Mouse (Mus musculus) ES-CJ7 (cell line): ENCODE data around the gene Cerkl.

Experiments
- DNase-seq: peaks from one replicate; pipeline ENCODE4 v3.0.0; 2011; ENCODE audit warnings: low read depth, low spot score

Cerkl gene

DNA sequence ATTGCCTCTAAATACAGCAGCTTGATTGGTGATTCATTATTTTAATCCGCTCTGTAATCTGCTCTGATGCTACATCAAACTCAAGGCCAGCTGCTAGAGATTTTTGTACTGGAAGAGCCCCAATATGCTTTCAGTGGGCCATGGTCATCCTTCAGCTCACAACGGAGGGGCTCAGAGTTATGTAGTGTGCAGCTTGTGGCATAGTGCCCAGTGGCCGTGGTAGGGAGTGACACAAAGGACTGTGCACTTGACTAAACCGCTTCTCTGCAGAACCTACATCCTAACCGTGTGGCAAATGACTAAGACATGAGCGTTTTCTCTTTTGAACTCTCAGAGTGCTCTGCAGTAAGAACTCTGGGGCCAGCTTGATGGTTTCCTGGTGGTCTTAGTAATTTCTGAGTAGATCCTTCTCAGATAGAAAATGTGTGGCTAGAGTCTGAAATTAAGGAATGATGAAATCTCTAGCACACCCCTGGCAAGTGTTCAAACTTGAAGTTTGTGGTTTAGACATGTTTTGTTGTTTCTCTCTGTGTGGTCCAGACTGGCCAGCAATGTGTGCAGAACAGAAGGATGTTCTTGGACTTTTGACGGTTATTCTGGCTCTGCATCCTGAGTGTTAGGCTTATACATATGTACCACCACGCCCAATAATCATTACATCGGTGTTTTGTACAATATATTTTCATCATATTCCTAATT lies 140.3 kb downstream of the Cerkl start:
- no peak for DNase-seq

DNA sequence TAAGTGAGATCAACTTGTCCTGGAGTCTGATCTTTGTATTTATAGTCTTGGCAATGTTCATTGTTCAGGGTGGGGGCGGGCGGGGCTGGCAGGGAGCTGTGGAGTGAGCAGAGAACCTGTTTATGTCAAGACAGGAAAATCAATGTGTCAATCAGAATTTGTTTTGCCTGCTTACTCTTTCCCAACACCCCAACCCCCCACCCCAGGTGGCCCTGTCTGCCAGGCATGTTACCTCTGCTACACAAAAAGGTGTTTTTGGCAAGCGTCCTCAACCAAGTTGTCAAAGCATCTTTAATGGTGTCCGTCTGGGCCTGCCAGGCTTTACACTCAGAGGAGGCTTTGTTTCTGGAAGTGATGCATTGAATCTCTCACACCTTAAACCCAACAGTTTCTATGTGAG lies 141.5 kb downstream of the Cerkl start:
- no peak for DNase-seq

DNA sequence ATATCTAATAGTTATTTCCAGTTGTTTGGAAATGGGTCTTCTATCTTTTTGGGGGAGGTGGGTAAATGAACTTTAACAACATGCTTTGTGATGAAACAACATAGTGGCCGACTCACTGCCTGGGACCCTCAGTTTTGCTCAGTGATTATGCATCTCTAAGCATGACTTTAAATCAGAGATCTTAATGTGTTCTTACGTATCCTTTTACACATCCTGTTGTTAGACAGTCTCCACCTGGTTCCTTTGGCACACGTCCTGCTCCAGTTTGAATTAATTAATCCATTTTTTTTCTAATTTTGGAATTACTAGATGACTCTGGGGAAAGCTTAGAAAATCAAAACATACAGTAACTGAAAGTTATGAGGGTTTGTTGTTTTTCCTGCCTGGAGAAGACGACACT lies 144.1 kb downstream of the Cerkl start:
- no peak for DNase-seq

DNA sequence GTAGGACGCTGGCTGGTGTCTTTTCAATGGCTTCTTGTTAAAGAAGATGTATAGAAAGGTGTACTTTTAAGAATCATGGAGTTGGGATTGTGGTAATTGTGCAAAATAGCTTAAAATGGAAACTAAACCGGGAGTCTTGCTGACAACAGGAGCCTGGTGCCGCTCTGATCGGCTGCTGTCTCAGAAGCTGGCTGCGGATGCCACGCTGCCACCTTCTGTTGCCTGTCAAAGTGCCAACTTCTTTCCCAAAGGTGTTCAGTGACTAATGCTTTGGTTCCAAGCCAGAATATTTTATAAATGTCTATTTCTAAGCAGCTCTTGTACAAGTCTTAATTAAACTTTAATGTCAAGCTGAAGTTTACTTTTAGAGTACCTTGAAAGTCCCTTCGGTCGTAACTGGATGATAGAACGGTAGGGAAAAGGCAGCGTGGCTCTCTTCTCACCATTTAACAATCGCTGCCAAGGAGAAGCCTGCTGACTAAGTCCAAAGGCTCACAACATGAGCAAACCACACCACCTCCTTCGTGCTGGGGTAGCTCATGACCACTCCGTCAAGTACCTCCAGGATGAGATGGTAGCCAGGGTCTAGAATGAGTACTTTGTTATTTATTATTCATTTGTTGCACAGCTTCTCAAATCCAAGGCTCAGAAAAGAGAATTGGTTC lies 147.0 kb downstream of the Cerkl start:
- DNase-seq, result no peak

DNA sequence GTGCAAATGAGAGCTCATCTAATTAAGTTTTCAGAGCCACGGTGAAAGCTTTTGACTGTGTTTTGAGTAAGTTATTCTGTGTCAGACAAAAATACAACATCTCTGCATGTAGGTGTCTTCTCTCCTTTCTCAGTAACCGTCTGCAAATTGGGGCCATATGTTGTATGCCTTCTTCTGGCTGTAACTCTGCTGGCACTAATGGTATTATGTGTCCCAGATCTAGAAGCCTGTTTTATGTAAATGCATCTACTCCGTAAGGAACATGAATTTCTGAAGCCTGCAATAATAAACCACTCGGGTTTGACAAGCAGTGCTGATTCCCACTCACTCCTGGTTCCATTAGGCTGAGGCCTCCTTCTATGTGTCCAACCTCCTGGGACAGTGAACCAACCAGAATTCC lies 149.0 kb downstream of the Cerkl start:
- no peak for DNase-seq

DNA sequence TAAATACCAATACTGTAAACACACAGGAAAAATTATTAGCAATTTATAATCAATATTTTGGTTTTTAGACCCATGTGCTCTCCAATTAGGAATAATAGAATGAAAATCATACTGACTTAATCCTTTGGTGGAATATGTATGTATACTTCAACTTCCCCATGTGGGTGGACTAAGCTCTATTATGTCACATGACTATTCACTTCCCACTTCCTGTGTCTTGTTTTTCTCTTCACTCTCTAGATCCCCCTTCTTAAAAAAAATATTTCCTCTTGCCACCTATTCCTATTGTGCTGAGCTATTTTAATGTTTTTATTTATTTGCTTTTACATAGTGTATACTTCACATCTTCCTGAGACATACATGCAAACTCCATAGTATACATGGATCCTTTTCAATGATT lies 154.2 kb downstream of the Cerkl start:
- DNase-seq, result no peak

DNA sequence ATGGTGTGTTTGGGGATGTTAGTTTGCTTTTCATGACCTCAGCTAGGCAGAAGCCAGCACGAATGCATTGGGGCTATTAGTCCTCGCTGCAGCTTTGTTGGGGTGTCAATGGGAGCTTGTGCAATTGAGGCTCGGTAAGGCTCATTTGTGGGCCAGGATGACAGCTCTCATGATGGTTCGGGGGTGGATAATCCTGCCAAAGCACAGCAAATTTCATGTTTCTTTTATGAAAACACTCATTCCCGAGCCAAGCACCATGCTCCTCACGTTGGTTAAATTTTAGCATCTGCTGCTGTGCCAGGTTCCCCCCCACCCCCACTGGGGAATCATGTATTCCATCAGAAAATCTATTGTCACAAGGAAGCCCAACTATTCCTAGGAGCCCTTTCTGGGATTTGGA lies 164.2 kb downstream of the Cerkl start:
- no peak for DNase-seq

DNA sequence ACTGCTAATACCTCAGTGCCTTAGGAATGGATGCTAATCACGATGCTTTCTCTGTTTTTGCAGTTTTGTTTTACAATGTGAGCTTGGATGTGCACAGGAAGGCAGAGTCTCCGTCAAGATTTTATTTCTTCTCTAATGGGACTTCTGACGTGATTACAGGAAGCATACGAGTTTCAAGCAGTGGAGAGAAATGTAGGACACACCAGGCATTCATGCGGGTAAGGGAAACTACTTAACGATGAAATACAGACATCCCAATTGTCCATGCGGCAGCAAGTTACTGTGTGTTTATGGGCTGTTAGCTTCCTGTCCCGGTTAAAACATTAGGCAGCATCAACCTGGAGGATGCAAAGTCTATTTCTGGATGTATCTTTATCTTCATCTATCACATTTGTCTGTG lies 164.7 kb downstream of the Cerkl start:
- DNase-seq, result no peak

DNA sequence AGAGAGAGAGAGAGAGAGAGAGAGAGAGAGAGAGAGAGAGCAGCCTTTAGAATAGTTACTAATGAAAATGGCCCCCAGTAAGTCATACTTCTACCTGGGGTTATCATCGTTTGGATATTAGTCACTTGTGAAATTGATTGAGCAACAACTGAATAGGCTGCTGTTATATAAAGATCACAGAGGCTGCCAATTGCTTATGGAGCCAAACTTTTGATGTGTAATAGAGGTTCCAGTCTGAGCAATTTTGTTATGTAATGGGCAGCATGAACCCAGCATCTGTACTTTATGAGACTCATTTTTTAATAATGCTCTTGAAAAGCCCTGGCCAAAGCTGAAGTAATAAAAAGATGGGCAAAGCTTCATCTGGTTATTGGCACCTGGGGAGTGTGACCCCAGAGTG lies 166.4 kb downstream of the Cerkl start:
- no peak for DNase-seq

DNA sequence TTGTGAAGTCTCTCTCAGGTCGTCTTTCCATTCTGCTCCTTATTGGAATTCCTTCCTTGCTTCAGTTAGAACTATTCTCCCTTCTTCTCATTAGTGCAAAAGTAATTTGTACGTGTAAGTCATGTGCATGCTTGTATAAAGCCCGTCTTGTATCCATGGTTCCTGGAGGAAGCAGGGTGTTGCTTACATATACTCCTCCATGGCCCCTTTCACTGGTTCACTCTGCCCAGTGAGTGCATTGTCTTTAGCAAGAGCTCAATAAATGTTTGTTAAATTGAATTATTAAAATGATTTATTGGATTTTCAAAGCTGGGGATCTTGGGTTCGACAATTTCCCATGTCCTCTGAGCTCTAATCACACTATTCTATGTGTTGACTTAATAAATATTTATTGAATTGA lies 172.4 kb downstream of the Cerkl start:
- DNase-seq, result no peak
